Mouse (Mus musculus) gastrocnemius, postnatal 10 days (tissue): ENCODE data around the gene A630023A22Rik. TPM values are rescaled to one million over a fixed set of nuclear protein-coding genes. Genes with fewer than 3 reads are reported as not detected.

ENCODE experiments used
- total RNA-seq, 2 experiments: library from RNA; stranded (reverse); gene quantifications; 2 replicates each; pipeline ENCODE4 v1.2.3; 2021

Gene A630023A22Rik
- total RNA-seq, 2 experiments from 2014 or later: not detected

Other genes with a start within 250 kb of the A630023A22Rik start
- 1 to 10 TPM; 4.1 to 5.0 TPM for gene Gdf10, start 179.2 kb downstream of the A630023A22Rik start, total RNA-seq
- gene Gdf2, start 161.7 kb downstream of the A630023A22Rik start, total RNA-seq: not detected
- not detected for gene Rbp3, start 148.8 kb downstream of the A630023A22Rik start, total RNA-seq
- under 1 TPM in 1 of 2 experiments, not detected in 1; 0.09 TPM for gene Zfp488, start 124.0 kb downstream of the A630023A22Rik start, total RNA-seq
- not detected for gene Gm30083, start 87.6 kb downstream of the A630023A22Rik start, total RNA-seq
- not detected for gene Gm5460, start 86.0 kb downstream of the A630023A22Rik start, total RNA-seq
- gene Antxrl, start 50.0 kb downstream of the A630023A22Rik start, total RNA-seq: not detected
- 1 to 10 TPM in 1 of 2 experiments, under 1 TPM in 1; 0.28 to 1.3 TPM for gene Anxa8, start 16.8 kb downstream of the A630023A22Rik start, total RNA-seq
- under 1 TPM; 0.16 TPM for gene Npy4r, start 49.7 kb upstream of the A630023A22Rik start, total RNA-seq
- under 1 TPM; 0.50 to 0.52 TPM for gene Gprin2, start 98.9 kb upstream of the A630023A22Rik start, total RNA-seq
- gene Syt15, start 116.8 kb upstream of the A630023A22Rik start, total RNA-seq: 1 to 10 TPM in 1 of 2 experiments, under 1 TPM in 1; 0.89 to 1.6 TPM
- 1 to 10 TPM; 7.1 to 8.0 TPM for gene Shld2, start 207.7 kb upstream of the A630023A22Rik start, total RNA-seq
- gene Glud1, start 208.0 kb upstream of the A630023A22Rik start, total RNA-seq: 100 to 1,000 TPM; 116 to 120 TPM